Mouse (Mus musculus): ENCODE results near the gene Nxf3. TPM values are rescaled to one million over a fixed set of nuclear protein-coding genes. Genes with fewer than 3 reads are reported as not detected.

Gene Nxf3
- polyA plus RNA-seq (2012; rRNA removed) = 0.05 and 0.10 TPM in 2 replicates

GRCm38 (mm10) chrX:136085155-136085554 lies at the start of gene Nxf3:
TSS of gene Nxf3 (minus strand) at chrX:136085255.
- 78% methylated on average over 9 of the region's 9 CpGs for WGBS
- Histone ChIP-seq H3K27ac (ENCODE audit: insufficient read depth, low read length) (no peak within 1 kb of the TSS), H3K27me3 (ENCODE audit: control insufficient read depth, insufficient read depth, low read length) (no peaks in the 10 kb centered on the region), H3K4me1 (ENCODE audit: control insufficient read depth, insufficient read depth, low read length) (no peaks in the 10 kb centered on the region), H3K4me3 (replicated peaks; ENCODE audit: insufficient read depth, low read depth, low read length) (no peak within 1 kb of the TSS)
- no peak for TF ChIP-seq POLR2A (IDR thresholded peaks at IDR 0.05; ENCODE audit: borderline replicate concordance, insufficient read depth, low read length)
- no peak for TF ChIP-seq CTCF (IDR thresholded peaks at IDR 0.05; ENCODE audit: borderline replicate concordance, insufficient read depth, low read depth, low read length)
- DNase-seq = no peak

DNA sequence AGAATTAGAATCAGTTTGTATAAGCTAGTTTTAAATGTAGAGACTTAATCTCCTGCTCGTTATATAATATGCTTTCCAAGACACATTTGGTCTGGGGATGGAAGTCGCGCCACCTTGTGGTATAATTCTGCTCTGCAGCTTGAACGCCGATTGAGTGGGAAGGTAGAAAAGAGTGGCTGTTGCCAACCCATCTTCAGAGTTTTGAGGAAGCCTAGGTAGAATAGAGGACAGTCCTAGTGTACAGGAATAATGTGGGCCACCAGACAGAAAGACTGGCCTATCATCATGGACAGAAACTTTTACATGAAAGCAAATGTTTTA lies 42.6 kb upstream of the Nxf3 start:
- WGBS = 5% methylated on average over 5 of the region's 5 CpGs
- no peaks in the 10 kb centered on the region for H3K4me1 ChIP-seq (ENCODE audit: control insufficient read depth, insufficient read depth, low read length)
- no peak overlapping the region for H3K4me3 ChIP-seq (replicated peaks; ENCODE audit: insufficient read depth, low read depth, low read length)
- peak; percentile 50 to 54 for DNase-seq
- H3K27ac ChIP-seq (ENCODE audit: insufficient read depth, low read length) = no peak overlapping the region
- peak; percentile 52; the same call in 1 of the 2 replicates for TF ChIP-seq CTCF (IDR thresholded peaks at IDR 0.05; ENCODE audit: borderline replicate concordance, insufficient read depth, low read depth, low read length)
- no peak for TF ChIP-seq POLR2A (IDR thresholded peaks at IDR 0.05; ENCODE audit: borderline replicate concordance, insufficient read depth, low read length)
- no peaks in the 10 kb centered on the region for H3K27me3 ChIP-seq (ENCODE audit: control insufficient read depth, insufficient read depth, low read length)

- 71% methylated on average over 8 of the region's 8 CpGs for WGBS
- TF ChIP-seq POLR2A (IDR thresholded peaks at IDR 0.05; ENCODE audit: borderline replicate concordance, insufficient read depth, low read length) (no peak), CTCF (IDR thresholded peaks at IDR 0.05; ENCODE audit: borderline replicate concordance, insufficient read depth, low read depth, low read length) (no peak)
- H3K4me3 ChIP-seq (replicated peaks; ENCODE audit: insufficient read depth, low read depth, low read length) = no peak overlapping the region
- no peak for DNase-seq
- H3K27ac ChIP-seq (ENCODE audit: insufficient read depth, low read length) = no peak overlapping the region
- H3K4me1 ChIP-seq (ENCODE audit: control insufficient read depth, insufficient read depth, low read length) = no peaks in the 10 kb centered on the region
- H3K27me3 ChIP-seq (ENCODE audit: control insufficient read depth, insufficient read depth, low read length) = no peaks in the 10 kb centered on the region
These were observed 42.1 kb upstream of the Nxf3 start for GRCm38 (mm10) chrX:136127038-136127743.

- DNase-seq = peak; percentile 51 to 72
- H3K4me3 ChIP-seq (replicated peaks; ENCODE audit: insufficient read depth, low read depth, low read length) = peak overlapping the region; percentile 60
- H3K4me1 ChIP-seq (ENCODE audit: control insufficient read depth, insufficient read depth, low read length) = no peaks in the 10 kb centered on the region
- TF ChIP-seq POLR2A (IDR thresholded peaks at IDR 0.05; ENCODE audit: borderline replicate concordance, insufficient read depth, low read length) (peak; percentile 45; the same call in 1 of the 2 replicates), CTCF (IDR thresholded peaks at IDR 0.05; ENCODE audit: borderline replicate concordance, insufficient read depth, low read depth, low read length) (no peak)
- no peaks in the 10 kb centered on the region for H3K27me3 ChIP-seq (ENCODE audit: control insufficient read depth, insufficient read depth, low read length)
- 14% methylated on average over 23 of the region's 23 CpGs for WGBS
- peak overlapping the region; percentile 25; the same call in 1 of the 2 replicates for H3K27ac ChIP-seq (ENCODE audit: insufficient read depth, low read length)
These were observed 30.4 kb upstream of the Nxf3 start for GRCm38 (mm10) chrX:136115419-136115961.

DNA sequence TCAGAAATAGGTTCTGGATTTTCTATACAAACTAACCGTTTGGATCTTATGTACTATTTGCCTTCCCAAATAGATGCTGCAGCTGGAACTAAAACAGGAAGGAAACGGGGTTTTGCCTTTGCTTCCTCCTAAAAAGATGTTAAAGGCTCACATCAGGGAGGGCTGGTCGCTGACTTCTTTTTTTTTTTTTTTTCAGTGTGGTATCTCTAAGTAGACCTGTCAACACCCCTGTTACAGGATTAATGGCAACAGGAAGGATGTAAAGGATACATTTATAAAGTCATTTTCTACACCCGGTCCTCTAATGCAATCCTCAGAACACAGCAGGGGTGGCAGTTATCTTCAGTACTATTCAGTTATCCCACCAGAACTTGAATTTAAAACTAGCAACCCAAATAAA lies 30.0 kb upstream of the Nxf3 start:
- Histone ChIP-seq H3K27ac (ENCODE audit: insufficient read depth, low read length) (no peak overlapping the region), H3K4me1 (ENCODE audit: control insufficient read depth, insufficient read depth, low read length) (no peaks in the 10 kb centered on the region), H3K27me3 (ENCODE audit: control insufficient read depth, insufficient read depth, low read length) (no peaks in the 10 kb centered on the region), H3K4me3 (replicated peaks; ENCODE audit: insufficient read depth, low read depth, low read length) (no peak overlapping the region)
- 39% methylated on average over 4 of the region's 4 CpGs for WGBS
- TF ChIP-seq POLR2A (IDR thresholded peaks at IDR 0.05; ENCODE audit: borderline replicate concordance, insufficient read depth, low read length) (no peak), CTCF (IDR thresholded peaks at IDR 0.05; ENCODE audit: borderline replicate concordance, insufficient read depth, low read depth, low read length) (no peak)
- DNase-seq = no peak

DNA sequence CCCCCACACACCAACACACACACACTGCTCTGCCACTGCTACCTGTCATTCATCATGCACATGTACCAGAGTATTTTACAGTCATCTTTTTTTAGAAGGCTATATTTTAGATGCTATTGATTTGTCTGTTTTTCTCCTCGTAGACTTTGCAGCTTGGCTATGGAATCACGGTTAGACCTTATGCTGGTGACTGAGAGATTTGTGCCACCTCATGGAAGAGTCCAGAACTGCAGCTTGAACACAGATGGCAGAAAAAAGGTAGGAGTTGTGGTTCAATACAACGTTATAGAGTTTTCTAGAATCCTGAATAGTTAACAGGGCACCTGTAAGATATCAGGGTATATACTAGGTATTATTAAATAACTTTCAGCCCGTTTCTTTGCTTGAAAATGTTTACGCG lies 22.9 kb upstream of the Nxf3 start:
- Histone ChIP-seq H3K27ac (ENCODE audit: insufficient read depth, low read length) (no peak overlapping the region), H3K4me3 (replicated peaks; ENCODE audit: insufficient read depth, low read depth, low read length) (peak overlapping the region; percentile 52), H3K4me1 (ENCODE audit: control insufficient read depth, insufficient read depth, low read length) (no peaks in the 10 kb centered on the region), H3K27me3 (ENCODE audit: control insufficient read depth, insufficient read depth, low read length) (no peaks in the 10 kb centered on the region)
- DNase-seq = peak; percentile 52 to 56
- TF ChIP-seq CTCF (IDR thresholded peaks at IDR 0.05; ENCODE audit: borderline replicate concordance, insufficient read depth, low read depth, low read length) (peak; percentile 50; the same call in 1 of the 2 replicates), POLR2A (IDR thresholded peaks at IDR 0.05; ENCODE audit: borderline replicate concordance, insufficient read depth, low read length) (no peak)
- 29% methylated on average over 6 of the region's 6 CpGs for WGBS

DNA sequence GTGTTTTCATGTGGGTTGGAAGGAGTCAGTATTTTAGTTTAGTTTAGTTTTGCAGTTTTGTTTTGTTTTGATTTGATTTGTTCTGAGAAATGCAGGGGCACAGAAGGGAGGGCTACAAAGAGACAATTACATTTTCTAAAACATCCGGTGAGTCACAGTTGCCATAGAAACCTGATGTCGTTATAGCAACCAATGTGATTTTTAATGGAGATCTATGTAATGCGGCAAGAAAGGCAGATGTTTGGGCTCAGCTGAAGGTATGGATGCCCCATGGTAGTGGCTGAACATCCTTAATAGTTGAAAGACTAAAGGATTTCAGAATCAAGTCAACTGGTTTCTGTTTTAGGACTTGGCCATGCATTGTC lies 19.7 kb upstream of the Nxf3 start:
- TF ChIP-seq CTCF (IDR thresholded peaks at IDR 0.05; ENCODE audit: borderline replicate concordance, insufficient read depth, low read depth, low read length) (no peak), POLR2A (IDR thresholded peaks at IDR 0.05; ENCODE audit: borderline replicate concordance, insufficient read depth, low read length) (no peak)
- H3K4me3 ChIP-seq (replicated peaks; ENCODE audit: insufficient read depth, low read depth, low read length) = no peak overlapping the region
- DNase-seq = no peak
- H3K27me3 ChIP-seq (ENCODE audit: control insufficient read depth, insufficient read depth, low read length) = no peaks in the 10 kb centered on the region
- no peaks in the 10 kb centered on the region for H3K4me1 ChIP-seq (ENCODE audit: control insufficient read depth, insufficient read depth, low read length)
- no peak overlapping the region for H3K27ac ChIP-seq (ENCODE audit: insufficient read depth, low read length)
- 42% methylated on average over 3 of the region's 3 CpGs for WGBS
